Mouse (Mus musculus): Measurements from ENCODE around the gene Gmeb1.
"Not testable (repeated sequence)": the region's sequence is repeated elsewhere in the genome, so short reads cannot be mapped to it uniquely, and the experiment has no call there.

Gene Gmeb1

DNA sequence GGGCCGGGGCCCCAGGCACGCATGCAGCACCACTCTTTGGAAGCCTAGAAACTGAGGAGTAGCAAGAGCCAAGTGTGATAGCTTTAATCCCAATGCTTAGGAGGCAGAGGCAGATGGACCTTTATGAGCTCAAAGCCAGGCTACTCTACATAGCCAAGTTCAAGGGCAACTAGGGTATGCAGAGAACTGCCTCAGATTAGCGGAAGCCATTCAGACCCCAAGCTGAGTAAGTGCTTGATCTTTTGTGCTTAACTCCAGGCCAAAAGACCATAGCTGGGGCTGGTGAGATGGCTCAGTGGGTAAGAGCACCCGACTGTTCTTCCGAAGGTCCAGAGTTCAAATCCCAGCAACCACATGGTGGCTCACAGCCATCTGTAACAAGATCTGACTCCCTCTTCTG lies 39.4 kb downstream of the Gmeb1 start:
- DNase-seq (ENCODE audit: low read depth, low spot score): not testable (repeated sequence)

DNA sequence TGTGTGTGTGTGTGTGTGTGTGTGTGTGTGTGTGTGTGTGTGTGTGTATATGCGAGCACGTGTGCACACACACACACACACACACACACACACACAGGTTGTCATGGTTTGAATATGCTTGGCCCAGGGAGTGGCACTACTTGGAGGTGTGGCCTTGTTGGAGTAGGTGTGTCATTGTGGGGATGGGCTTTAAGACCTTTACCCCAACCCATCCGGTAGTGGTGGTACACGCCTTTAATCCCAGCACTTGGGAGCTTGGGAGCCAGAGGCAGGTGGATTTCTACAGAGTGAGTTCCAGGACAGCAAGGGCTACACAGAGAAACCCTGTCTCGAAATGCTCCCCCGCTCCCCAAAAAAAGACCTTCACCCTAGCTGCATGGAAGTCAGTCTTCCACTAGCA lies 43.0 kb downstream of the Gmeb1 start:
- not testable (repeated sequence) for DNase-seq (ENCODE audit: low read depth, low spot score)

- no peak for DNase-seq (ENCODE audit: low read depth, low spot score)
Measured at GRCm38 (mm10) chr4:132217781-132218180, 43.6 kb downstream of the Gmeb1 start.

- DNase-seq (ENCODE audit: low read depth, low spot score): no peak
Measured at GRCm38 (mm10) chr4:132216602-132217001, 44.8 kb downstream of the Gmeb1 start.

DNA sequence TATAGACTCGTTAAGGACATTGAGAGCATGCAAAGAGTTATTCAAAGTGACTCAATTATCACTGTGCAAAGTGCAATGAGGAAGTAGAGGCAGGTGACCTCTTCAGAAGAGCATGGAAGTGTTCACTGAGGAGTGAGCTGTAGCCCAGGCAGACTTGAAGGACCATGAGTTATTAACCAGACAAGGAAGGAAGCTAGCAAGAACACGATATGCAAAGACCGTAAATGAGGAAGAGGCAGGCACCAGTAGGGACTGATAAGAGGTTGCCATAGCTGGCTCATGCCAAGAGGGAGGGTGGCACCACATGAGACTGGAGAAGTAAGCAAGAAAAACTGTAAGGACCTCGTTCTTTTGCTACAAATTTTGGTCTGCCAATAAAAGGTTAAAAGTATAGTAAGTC lies 46.6 kb downstream of the Gmeb1 start:
- DNase-seq (ENCODE audit: low read depth, low spot score): peak; percentile 29

DNA sequence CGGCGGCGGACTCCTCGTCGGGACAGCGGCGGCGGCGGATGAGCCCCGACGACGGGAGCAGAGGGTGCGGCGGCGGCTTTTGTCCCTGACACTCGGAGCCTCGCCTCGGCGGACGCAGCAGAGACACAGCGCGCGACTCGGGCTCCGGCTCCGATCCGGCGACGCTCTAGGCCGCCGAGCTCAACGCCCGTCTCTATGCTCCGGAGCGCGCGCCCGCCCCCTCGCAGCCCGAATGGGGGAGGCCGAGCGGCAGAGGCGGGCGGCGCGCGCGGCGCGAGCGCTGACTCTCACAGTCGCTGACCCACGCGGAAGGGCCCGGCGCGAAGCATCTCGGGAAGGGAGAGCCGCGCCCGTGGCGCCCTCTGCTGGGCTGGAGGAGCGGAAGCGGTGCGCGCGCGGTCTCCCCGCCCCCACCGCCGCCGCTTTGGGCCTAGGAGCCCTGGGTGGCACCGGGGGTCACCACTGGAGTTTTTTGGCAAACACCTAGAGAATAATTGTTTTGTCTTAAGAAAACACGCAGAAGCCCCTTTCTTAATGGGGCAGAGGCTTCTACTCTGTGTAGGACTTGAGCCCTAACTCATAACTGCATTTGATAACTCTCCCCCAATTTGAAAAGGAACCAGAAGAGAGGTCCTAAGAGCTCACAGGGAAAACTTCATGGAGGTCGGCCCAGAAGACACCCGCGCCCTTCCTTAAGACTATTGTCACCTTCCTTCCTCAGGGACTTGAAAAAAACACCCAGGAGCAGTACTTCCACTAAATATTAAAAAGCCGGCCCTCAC lies 49.3 kb downstream of the Gmeb1 start, which contains the start of gene Ythdf2:
Gene Ythdf2 (minus strand): TSS at position 351 of the 782 bp plus-strand sequence.
- DNase-seq (ENCODE audit: low read depth, low spot score): peak; percentile 90

DNA sequence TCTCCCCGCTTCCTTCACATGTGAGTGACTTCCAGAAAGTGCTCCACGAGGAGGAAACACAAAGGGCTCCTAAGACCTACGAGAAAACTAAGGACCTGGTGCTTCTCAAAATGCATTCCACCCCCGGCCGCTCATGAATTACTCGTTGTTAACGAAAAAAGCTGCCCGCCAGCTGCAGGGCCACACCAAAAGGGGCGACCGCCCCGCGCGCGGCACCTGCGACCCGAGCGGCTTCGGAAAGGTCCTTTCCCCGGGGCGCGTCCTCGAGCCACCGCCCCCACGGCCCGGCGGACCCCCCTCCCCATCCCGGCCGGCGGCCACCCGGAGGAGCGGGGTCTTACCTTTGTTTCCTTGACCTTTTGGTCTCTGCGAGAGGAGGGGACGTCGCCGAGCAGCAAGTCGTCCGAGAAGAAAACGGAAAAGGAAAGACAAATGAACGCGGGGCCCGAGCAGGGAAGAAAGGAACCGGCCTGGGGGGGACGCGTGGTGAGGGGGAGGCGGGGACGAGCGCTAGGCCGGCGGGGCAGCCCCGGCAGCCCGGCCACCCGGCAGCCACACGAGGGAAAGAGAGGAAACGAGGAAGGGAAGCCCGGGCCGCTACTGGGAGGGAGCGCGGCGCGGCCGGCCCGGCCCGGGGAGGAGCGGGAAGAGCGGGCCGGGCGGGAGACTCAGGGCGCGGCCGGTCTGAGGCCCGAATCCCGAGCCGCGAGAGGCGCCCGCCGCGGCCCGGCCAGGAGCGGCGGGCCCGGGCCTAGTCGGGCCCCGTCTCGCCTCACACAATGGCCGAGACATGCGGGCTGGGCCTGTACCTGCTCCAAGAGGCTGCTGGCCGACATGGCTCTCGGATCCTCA lies 50.1 kb downstream of the Gmeb1 start:
- no peak for DNase-seq (ENCODE audit: low read depth, low spot score)

GRCm38 (mm10) chr4:132210325-132210724 lies 51.1 kb downstream of the Gmeb1 start:
- DNase-seq (ENCODE audit: low read depth, low spot score): no peak

GRCm38 (mm10) chr4:132209299-132209698 lies 52.1 kb downstream of the Gmeb1 start:
- DNase-seq (ENCODE audit: low read depth, low spot score): no peak

- DNase-seq (ENCODE audit: low read depth, low spot score): no peak
Measured at GRCm38 (mm10) chr4:132207280-132207679, 54.1 kb downstream of the Gmeb1 start.

GRCm38 (mm10) chr4:132198771-132199170 lies 62.6 kb downstream of the Gmeb1 start:
- DNase-seq (ENCODE audit: low read depth, low spot score): no peak

DNA sequence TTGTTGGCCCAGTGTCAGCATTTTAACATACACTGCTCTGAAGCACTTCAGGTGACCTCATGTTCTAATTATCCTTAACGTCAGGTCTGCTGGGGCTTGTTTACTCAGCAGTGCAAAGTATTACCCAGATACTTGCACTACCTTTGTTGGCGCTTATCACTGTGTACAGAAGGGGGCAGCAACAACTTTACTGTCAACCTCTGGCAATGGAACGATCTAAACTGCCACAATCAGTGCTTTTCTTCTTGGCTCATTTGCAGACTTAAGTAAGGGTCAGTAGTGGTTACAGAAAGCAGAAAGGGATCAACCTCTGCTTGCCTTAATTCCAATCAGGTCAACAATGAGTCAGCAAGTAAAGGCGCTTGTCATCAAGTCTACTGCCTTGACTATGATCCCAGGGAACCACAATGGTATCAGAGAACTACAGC lies 63.1 kb downstream of the Gmeb1 start:
- no peak for DNase-seq (ENCODE audit: low read depth, low spot score)

GRCm38 (mm10) chr4:132194975-132195374 lies 66.4 kb downstream of the Gmeb1 start:
- DNase-seq (ENCODE audit: low read depth, low spot score): no peak

DNA sequence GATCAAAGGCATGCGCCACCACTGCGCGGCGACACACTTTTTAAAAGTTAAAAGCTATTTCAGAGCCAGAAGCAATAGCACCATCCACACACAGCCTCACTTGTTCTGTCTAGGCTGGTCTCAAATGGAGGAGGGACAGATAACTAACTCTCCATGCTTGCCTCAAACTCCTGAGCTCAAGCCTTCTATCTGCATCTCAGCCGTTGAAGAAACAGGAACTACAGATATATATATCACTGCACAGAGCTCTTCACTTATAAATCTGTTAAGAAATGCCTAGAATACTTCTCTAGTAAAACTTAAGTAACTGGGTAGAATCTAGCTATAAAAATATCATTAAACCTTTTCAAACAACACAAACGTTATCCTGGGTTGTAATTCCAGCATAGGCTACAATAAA lies 67.0 kb downstream of the Gmeb1 start:
- no peak for DNase-seq (ENCODE audit: low read depth, low spot score)

DNA sequence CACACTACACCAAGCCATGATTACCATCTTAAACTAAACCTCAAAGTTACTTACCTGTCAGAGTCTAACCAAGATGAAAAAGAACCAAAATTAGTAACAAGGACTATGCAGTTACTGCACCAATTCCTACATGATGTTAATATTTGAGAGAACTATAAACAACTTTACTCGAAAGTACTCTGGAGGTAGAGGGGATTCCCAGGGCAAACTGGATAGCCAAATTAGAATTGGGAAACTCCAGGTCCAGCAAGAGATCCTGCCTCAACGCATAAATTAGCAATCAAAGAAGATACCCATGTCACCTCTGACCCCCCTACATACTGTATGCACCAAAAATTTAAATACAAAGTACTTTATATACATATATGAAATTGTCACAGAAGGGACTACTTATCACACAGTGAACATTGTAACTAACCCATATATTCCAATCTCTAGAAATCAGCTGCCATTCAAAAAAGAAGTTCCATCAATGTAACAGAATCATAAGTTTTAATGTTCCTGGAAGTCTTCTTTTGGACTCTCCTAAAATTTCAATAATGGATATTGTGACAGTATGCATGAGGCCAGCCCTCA lies 73.5 kb downstream of the Gmeb1 start:
- DNase-seq (ENCODE audit: low read depth, low spot score): no peak

GRCm38 (mm10) chr4:132183162-132183561 lies 78.2 kb downstream of the Gmeb1 start:
- no peak for DNase-seq (ENCODE audit: low read depth, low spot score)

DNA sequence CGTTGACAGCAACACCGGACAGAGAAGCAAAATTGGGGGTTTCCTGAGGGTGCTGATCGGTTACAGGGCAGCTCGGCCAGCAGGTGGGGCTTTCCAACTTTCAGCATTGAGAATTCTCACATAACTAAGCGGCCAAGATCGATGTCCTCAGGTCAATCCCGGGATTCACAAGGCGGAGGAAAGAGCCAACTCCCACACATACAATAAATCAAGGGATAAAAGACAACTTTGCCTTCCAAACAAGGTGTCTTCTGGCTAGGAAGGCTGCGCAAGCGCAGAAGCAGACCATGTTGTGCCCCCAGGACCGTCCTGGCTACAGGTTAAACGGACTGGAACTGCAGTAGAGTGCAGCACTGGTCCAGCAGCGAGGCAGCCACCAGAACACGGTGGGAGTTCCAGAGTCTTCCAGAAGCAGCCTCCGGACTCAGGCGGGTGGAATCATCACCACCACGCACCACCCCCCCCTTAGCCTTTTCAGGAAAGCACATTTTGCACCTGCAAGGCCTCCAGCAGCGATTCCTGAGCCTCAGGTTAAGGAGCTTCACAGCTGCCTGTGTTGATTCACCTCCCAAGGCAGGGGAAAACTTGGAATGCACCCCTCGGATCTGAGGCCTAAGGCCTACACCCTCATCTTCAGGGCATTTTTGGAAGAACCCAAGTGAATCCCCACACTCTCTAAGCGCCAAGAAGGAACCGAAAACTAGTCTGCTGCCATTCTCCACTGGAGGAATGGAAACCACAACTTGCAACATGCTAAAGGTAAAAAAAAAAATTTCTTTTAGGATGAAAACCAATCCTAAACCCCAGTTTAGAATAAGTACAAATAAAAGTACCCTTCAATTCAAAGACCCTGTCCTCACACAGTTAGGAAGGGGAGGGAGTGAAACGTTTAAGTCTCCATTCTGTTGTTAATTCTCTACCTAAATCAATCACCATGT lies 79.4 kb downstream of the Gmeb1 start:
- no peak for DNase-seq (ENCODE audit: low read depth, low spot score)

- DNase-seq (ENCODE audit: low read depth, low spot score): no peak
Measured at GRCm38 (mm10) chr4:132180710-132181109, 80.7 kb downstream of the Gmeb1 start.

- peak; percentile 42 for DNase-seq (ENCODE audit: low read depth, low spot score)
Measured at GRCm38 (mm10) chr4:132178630-132179059, 82.8 kb downstream of the Gmeb1 start.

DNA sequence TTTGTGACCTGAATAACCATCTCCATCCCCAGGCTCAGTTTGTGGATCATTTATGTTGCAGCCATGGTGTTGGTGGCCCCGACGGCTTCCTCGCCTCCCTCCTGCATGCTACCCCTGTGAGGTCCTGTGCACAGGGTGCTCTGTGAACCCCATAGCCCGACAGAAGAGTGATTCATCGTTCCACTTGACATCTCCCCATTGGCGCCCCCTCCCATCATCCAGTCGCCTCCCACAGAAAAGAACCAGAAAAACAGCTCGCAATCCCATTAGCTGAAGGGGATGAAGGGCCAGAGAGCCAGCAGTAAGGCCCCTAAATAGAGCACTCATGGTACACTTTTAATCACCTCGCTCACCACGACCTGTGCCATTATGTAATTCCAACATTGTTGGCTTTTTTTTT lies 84.9 kb downstream of the Gmeb1 start:
- no peak for DNase-seq (ENCODE audit: low read depth, low spot score)

All from retina, adult 2 months (tissue).